Mouse (Mus musculus) intestine, embryonic 16.5 days (tissue): ENCODE data around the gene Parn. TPM values are rescaled to one million over a fixed set of nuclear protein-coding genes. Genes with fewer than 3 reads are reported as not detected.
"Not testable (repeated sequence)": the region's sequence is repeated elsewhere in the genome, so short reads cannot be mapped to it uniquely, and the experiment has no call there.

Source experiments
- ATAC-seq: fragments of 200-750 bp; cut with Nextera tagmentation; 2 replicates; pipeline ENCODE4 v1.8.0; 2017; ENCODE audit warnings: moderate TSS enrichment, moderate library complexity
- H3K27ac ChIP-seq: fragments of 300-500 bp; sonication (generic); 2 replicates; pipeline ENCODE4 v1.5.1; 2014; ENCODE audit warnings: mild to moderate bottlenecking, low read length
- H3K27me3 ChIP-seq: fragments of 300-500 bp; sonication (generic); replicated peaks from 2 replicates; pipeline ENCODE4 v1.6.1; 2014; ENCODE audit warnings: low read length, control low read depth, mixed read lengths; ENCODE audit not compliant: control insufficient read depth, insufficient read depth
- H3K36me3 ChIP-seq: fragments of 300-500 bp; sonication (generic); 2 replicates; pipeline ENCODE4 v1.6.1; 2014; ENCODE audit warnings: low read length, control low read depth; ENCODE audit not compliant: control insufficient read depth, insufficient read depth
- H3K4me1 ChIP-seq: fragments of 300-500 bp; sonication (generic); 2 replicates; pipeline ENCODE4 v1.6.1; 2014; ENCODE audit warnings: low read length, control low read depth, mixed read lengths; ENCODE audit not compliant: control insufficient read depth, insufficient read depth
- H3K4me2 ChIP-seq: fragments of 300-500 bp; sonication (generic); 2 replicates; pipeline ENCODE4 v1.6.1; 2014; ENCODE audit warnings: low read depth, low read length, control low read depth
- H3K4me3 ChIP-seq: fragments of 300-500 bp; sonication (generic); 2 replicates; pipeline ENCODE4 v1.5.1; 2014; ENCODE audit warnings: mild to moderate bottlenecking, low read length
- H3K9ac ChIP-seq: fragments of 300-500 bp; sonication (generic); 2 replicates; pipeline ENCODE4 v1.6.1; 2014; ENCODE audit warnings: low read depth, low read length
- H3K9me3 ChIP-seq: fragments of 300-500 bp; sonication (generic); 2 replicates; pipeline ENCODE4 v1.6.1; 2016; ENCODE audit warnings: low read length, control low read depth; ENCODE audit not compliant: control insufficient read depth
- WGBS: fragments of 180-500 bp; shearing (Covaris S2); extraction: QIAGEN DNeasy Blood & Tissue Kit; methylation state at CpG from one replicate; pipeline ENCODE4 v1.1.7; 2014; 5-methylcytosine and 5-hydroxymethylcytosine counted together
- polyA plus RNA-seq: library from polyadenylated mRNA; unstranded; fragments of >200 nt; fragmentation: Nextera tagmentation; extraction: Ambion mirVana; gene quantifications from 2 replicates; pipeline ENCODE4 v1.2.1, GENCODE M21; 2015

Parn gene
- polyA plus RNA-seq, 1 experiment from 2014 or later: 39.4 TPM

DNA sequence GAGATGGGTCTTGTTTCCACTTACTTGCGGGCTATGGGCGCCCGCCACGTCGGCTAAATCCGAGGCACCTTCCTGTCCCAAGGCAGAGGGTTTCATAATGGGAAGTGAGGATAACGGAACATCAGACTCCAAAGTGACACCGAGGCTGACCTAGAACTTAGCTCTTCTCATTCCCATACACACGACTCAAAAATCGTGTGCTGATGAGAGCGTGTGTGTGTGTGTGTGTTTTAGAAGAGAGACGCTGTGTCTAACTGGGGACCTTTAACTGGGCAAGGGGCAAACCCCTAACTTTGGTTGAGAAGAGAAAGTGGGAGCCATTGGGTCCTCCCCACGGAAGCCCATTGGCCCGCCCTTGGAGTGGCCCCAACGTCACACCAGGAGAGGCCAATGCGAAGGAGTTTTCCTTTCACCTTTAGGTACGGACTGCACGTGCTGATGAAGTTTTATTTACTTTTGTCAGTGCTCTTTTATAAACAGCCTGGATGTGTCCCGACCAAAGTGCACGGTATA lies 4.5 kb upstream of the Parn start:
- Histone ChIP-seq H3K36me3 (peaks cover 4% of the 10 kb centered on the region; the same call in 1 of the 2 replicates), H3K4me3 (peak overlapping the region; percentile 73), H3K4me1 (peaks cover 7% of the 10 kb centered on the region; the same call in 1 of the 2 replicates), H3K9me3 (no peaks in the 10 kb centered on the region), H3K9ac (peak overlapping the region; percentile 82), H3K27ac (peak overlapping the region; percentile 79), H3K4me2 (peak overlapping the region; percentile 71), H3K27me3 (no peaks in the 10 kb centered on the region)
- ATAC-seq: peak; percentile 83
- under 1% methylated on average over 20 of the region's 20 CpGs for WGBS

DNA sequence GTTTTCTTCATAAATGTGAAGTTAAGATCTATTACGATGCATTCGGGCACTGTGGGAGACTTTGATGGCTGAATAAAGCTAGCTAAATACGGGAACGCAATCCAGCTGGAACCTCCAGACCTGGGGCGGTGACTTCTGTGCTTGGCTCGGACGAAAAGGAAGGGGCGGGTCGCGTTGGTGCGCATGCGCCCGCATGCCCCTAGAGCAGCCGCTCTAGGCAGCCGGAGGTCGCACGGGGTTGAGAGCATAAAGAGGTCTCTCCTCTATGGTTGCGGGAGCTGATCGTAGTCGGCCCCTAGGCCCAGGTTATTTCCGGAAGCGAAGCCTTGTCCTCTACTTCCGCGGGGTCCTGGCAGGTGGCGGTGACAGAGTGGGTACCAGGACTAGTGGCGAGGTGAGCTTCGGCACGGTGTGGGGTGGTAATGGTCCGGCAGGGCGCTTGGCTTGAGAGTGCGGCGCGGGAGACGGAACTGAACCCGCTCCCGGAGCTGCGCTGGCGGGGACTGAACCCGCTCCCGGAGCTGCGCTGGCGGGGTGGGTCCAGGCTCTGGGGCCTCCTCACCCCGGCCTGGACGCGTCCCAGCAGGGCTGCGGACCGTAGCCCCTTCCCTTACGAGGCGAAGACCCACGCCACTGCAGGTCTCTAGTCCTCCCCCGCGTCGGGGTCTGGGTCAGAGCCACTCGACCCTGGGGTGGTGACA lies 3.9 kb upstream of the Parn start, which contains the start of the genes Bfar and 3110001I22Rik:
Gene Bfar (plus strand): TSS at position 174 of the 701 bp plus-strand sequence.
Gene 3110001I22Rik (plus strand): TSS at position 245 of the 701 bp plus-strand sequence.
- Histone ChIP-seq H3K9me3 (no peaks in the 10 kb centered on the region), H3K4me2 (peak within 1 kb of the TSS; percentile 71), H3K4me3 (peak within 1 kb of the TSS; percentile 73), H3K27me3 (no peaks in the 10 kb centered on the region), H3K4me1 (peaks cover 7% of the 10 kb centered on the region; the same call in 1 of the 2 replicates), H3K9ac (peak within 1 kb of the TSS; percentile 82), H3K36me3 (no peaks in the 10 kb centered on the region), H3K27ac (peak within 1 kb of the TSS; percentile 87)
- WGBS: under 1% methylated on average over 54 of the region's 54 CpGs
- peak; percentile 88 for ATAC-seq

DNA sequence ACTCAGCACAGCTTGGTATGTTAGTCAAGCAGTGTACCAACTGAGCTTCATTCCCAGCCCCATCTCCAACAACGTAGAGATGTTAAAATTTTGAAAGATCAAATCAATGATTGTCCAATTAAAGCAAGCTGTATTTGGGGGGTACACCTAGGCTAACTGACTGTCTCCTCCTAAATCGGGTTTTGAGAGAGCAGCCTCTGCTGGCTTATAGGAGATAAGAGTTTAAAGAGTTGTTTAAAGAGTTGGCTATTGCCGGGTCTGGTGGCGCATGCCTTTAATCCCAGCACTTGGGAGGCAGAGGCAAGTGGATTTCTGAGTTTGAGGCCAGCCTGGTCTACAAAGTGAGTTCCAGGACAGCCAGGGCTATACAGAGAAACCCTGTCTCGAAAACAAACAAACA lies 2.9 kb upstream of the Parn start:
- H3K4me1 ChIP-seq, H3K9ac ChIP-seq, H3K27me3 ChIP-seq, H3K9me3 ChIP-seq, H3K27ac ChIP-seq, H3K36me3 ChIP-seq, ATAC-seq, H3K4me3 ChIP-seq: not testable (repeated sequence)
- 67% methylated on average over 5 of the region's 5 CpGs for WGBS
- H3K4me2 ChIP-seq: peak overlapping the region; percentile 55; the same call in 1 of the 2 replicates

DNA sequence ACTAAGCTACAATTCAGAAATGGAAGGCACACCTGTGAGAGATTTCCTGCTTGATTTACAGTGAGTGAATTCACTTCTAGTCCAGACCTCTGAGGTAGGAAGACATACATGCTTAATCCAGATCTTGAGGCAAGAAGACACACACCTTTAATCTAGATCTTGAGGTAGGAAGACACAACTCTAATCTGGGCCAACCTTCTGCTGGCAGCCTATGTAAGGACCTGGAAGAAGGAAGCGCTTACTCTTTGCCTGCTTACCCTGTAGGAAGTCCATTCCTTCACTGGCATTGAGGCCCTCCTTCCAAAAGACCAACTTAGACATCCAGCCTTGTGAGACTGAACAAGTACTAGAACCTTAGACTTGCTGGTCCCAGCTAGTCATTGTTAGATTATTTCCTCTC lies 1.3 kb upstream of the Parn start:
- WGBS: 95% methylated on average over 1 of the region's 1 CpGs
- H3K9ac ChIP-seq: no peak overlapping the region
- H3K27ac ChIP-seq: no peak overlapping the region
- H3K9me3 ChIP-seq: no peaks in the 10 kb centered on the region
- no peaks in the 10 kb centered on the region for H3K27me3 ChIP-seq
- no peak overlapping the region for H3K4me2 ChIP-seq
- H3K36me3 ChIP-seq: no peaks in the 10 kb centered on the region
- no peak overlapping the region for H3K4me3 ChIP-seq
- peaks cover 7% of the 10 kb centered on the region; the same call in 1 of the 2 replicates for H3K4me1 ChIP-seq
- ATAC-seq: no peak

- H3K4me1 ChIP-seq: peaks cover 7% of the 10 kb centered on the region; the same call in 1 of the 2 replicates
These were observed 585 bp upstream of the Parn start for GRCm38 (mm10) chr16:13668402-13669108.

DNA sequence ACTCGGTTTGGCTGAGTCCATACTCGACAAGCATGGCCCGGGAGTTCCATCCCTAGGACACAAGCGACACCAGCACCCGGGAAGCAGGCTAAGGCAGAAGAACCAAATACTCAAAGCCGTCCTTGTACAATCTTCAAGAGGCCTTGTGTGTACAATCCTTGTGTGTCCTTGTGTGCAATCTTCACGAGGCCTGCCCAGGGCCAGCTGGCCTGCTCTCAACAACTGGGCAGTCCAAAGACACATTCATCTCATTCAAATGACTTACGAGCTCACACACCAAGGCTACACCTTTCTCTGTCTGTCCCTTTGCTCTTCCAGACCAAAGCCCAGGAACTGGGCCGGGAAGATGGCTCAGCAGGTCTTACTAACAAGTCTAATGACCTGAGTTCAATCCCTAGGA lies 7.2 kb downstream of the Parn start:
- Histone ChIP-seq H3K4me2 (no peak overlapping the region), H3K27ac (no peak overlapping the region), H3K4me3 (no peak overlapping the region), H3K27me3 (no peaks in the 10 kb centered on the region), H3K9ac (no peak overlapping the region), H3K9me3 (no peaks in the 10 kb centered on the region), H3K36me3 (peaks cover 4% of the 10 kb centered on the region; the same call in 1 of the 2 replicates), H3K4me1 (no peaks in the 10 kb centered on the region)
- WGBS: 91% methylated on average over 9 of the region's 9 CpGs
- no peak for ATAC-seq

More at GRCm38 (mm10) chr16:13668402-13669108, 585 bp upstream of the Parn start:
- Histone ChIP-seq H3K9me3 (no peaks in the 10 kb centered on the region), H3K9ac (peak overlapping the region; percentile 78), H3K36me3 (no peaks in the 10 kb centered on the region), H3K4me3 (peak overlapping the region; percentile 72), H3K4me2 (peak overlapping the region; percentile 41; the same call in 1 of the 2 replicates), H3K27ac (no peak overlapping the region; the same call in none of the 2 replicates), H3K27me3 (no peaks in the 10 kb centered on the region)
- no peak for ATAC-seq
- WGBS: 77% methylated on average over 10 of the region's 10 CpGs

DNA sequence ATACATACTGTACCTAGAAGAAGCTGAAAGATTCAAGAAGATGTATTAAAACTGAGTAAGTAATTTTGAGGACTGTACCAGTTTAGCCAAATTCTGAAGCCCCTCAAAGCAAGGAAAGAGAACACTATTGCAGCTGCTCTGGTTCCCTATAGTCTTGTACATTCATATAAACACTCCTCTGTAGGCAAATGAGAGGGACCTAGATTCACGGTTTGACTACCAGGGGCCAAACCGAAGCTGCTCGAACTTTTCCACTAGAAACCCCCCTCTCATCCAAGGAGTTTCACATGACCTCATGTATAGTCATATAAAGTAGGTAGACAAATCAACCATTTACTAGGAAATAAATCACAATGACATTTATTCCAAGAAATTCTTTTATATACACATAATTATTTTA lies 9.1 kb downstream of the Parn start:
- Histone ChIP-seq H3K36me3 (peaks cover 4% of the 10 kb centered on the region; the same call in 1 of the 2 replicates), H3K9me3 (no peaks in the 10 kb centered on the region), H3K4me1 (no peaks in the 10 kb centered on the region), H3K27me3 (no peaks in the 10 kb centered on the region), H3K4me3 (no peak overlapping the region), H3K9ac (no peak overlapping the region), H3K27ac (no peak overlapping the region), H3K4me2 (no peak overlapping the region)
- no peak for ATAC-seq
- WGBS: 89% methylated on average over 3 of the region's 3 CpGs

DNA sequence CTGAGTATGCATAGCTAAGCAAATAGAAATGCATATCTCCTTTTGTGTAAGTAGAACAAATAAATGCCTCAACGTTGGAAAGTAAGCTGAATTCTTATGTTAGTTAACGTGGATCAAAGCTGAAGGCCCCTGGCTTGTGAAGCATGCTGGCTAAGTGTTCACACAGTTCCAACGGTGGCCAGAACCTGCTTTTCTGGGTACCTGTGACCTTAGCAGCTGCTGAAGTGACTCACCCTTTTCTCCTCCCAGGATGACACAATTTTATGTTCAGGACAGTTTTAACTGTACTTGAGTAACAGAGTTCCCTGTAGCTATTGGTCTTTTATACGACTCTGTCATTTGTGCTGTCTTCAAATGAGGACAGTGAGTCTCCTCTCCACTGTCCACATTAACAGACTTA lies 22.0 kb downstream of the Parn start:
- peak; percentile 40; the same call in 1 of the 2 replicates for ATAC-seq
- Histone ChIP-seq H3K9me3 (no peaks in the 10 kb centered on the region), H3K27me3 (no peaks in the 10 kb centered on the region), H3K4me1 (no peaks in the 10 kb centered on the region), H3K9ac (no peak overlapping the region), H3K4me2 (no peak overlapping the region), H3K36me3 (no peaks in the 10 kb centered on the region; the same call in 1 of the 2 replicates), H3K27ac (no peak overlapping the region), H3K4me3 (no peak overlapping the region)
- WGBS: 72% methylated on average over 4 of the region's 4 CpGs

GRCm38 (mm10) chr16:13644474-13644873 lies 23.5 kb downstream of the Parn start:
- ATAC-seq: no peak
- Histone ChIP-seq H3K27ac (no peak overlapping the region), H3K4me1 (no peaks in the 10 kb centered on the region), H3K4me2 (no peak overlapping the region), H3K36me3 (no peaks in the 10 kb centered on the region; the same call in 1 of the 2 replicates), H3K9me3 (no peaks in the 10 kb centered on the region), H3K27me3 (no peaks in the 10 kb centered on the region), H3K9ac (no peak overlapping the region), H3K4me3 (no peak overlapping the region)
- WGBS: 80% methylated on average over 3 of the region's 3 CpGs
